Mouse (Mus musculus): ENCODE data around the gene Prrg2. TPM values are rescaled to one million over a fixed set of nuclear protein-coding genes. Genes with fewer than 3 reads are reported as not detected.
A peak's percentile ranks its signal among the peaks of the same experiment; 100 is the strongest.
"Not testable (repeated sequence)": the region's sequence is repeated elsewhere in the genome, so short reads cannot be mapped to it uniquely, and the experiment has no call there.

Gene Prrg2
- polyA plus RNA-seq, 1 experiment from 2014 or later = 14.5 TPM

- Histone ChIP-seq H3K9ac (ENCODE audit: low read length) (no peak overlapping the region), H3K27me3 (ENCODE audit: control insufficient read depth, insufficient read depth, low read length) (no peaks in the 10 kb centered on the region), H3K4me1 (ENCODE audit: control insufficient read depth in 2 of 2, insufficient read depth in 2 of 2, low read length in 2 of 2) (no peaks in the 10 kb centered on the region), H3K4me3 (ENCODE audit: control insufficient read depth in 1 of 2, insufficient read depth in 1 of 2, low read depth in 1 of 2, low read length in 2 of 2) (no peak overlapping the region), H3K9me3 (ENCODE audit: control insufficient read depth, low read length) (no peaks in the 10 kb centered on the region), H3K27ac (replicated peaks in 1 of 2; ENCODE audit: control insufficient read depth in 1 of 2, insufficient read depth in 1 of 2, low read depth in 2 of 2, low read length in 2 of 2) (no peak overlapping the region), H3K36me3 (ENCODE audit: control insufficient read depth, insufficient read depth, low read length) (peaks cover 62% of the 10 kb centered on the region), H3K4me2 (ENCODE audit: low read length) (no peak overlapping the region)
- 87% methylated on average over 9 of the region's 9 CpGs for WGBS
- no peak for ATAC-seq (ENCODE audit: insufficient number of reproducible peaks, insufficient read depth, low FRiP score, low read depth)
Measured at GRCm38 (mm10) chr7:45027761-45028160, 34.7 kb downstream of the Prrg2 start.

GRCm38 (mm10) chr7:45026256-45026655 lies 36.2 kb downstream of the Prrg2 start:
- H3K27me3 ChIP-seq (ENCODE audit: control insufficient read depth, insufficient read depth, low read length) = no peaks in the 10 kb centered on the region
- H3K4me3 ChIP-seq (ENCODE audit: control insufficient read depth in 1 of 2, insufficient read depth in 1 of 2, low read depth in 1 of 2, low read length in 2 of 2) = no peak overlapping the region
- H3K9me3 ChIP-seq (ENCODE audit: control insufficient read depth, low read length) = no peaks in the 10 kb centered on the region
- no peaks in the 10 kb centered on the region for H3K4me1 ChIP-seq (ENCODE audit: control insufficient read depth in 2 of 2, insufficient read depth in 2 of 2, low read length in 2 of 2)
- H3K36me3 ChIP-seq (ENCODE audit: control insufficient read depth, insufficient read depth, low read length) = peaks cover 54% of the 10 kb centered on the region
- ATAC-seq (ENCODE audit: insufficient number of reproducible peaks, insufficient read depth, low FRiP score, low read depth) = no peak
- 74% methylated on average over 2 of the region's 2 CpGs for WGBS
- H3K4me2 ChIP-seq (ENCODE audit: low read length) = no peak overlapping the region
- H3K9ac ChIP-seq (ENCODE audit: low read length) = no peak overlapping the region
- no peak overlapping the region for H3K27ac ChIP-seq (replicated peaks in 1 of 2; ENCODE audit: control insufficient read depth in 1 of 2, insufficient read depth in 1 of 2, low read depth in 2 of 2, low read length in 2 of 2)

GRCm38 (mm10) chr7:45025601-45026220 lies 36.8 kb downstream of the Prrg2 start:
- no peak overlapping the region for H3K4me2 ChIP-seq (ENCODE audit: low read length)
- 0 out of 4 replicates have a peak overlapping the region, but pooled peaks of 1 of the 2 experiments have one; percentile 24 for H3K27ac ChIP-seq (replicated peaks in 1 of 2; ENCODE audit: control insufficient read depth in 1 of 2, insufficient read depth in 1 of 2, low read depth in 2 of 2, low read length in 2 of 2)
- 70% methylated on average over 8 of the region's 8 CpGs for WGBS
- no peaks in the 10 kb centered on the region for H3K27me3 ChIP-seq (ENCODE audit: control insufficient read depth, insufficient read depth, low read length)
- no peaks in the 10 kb centered on the region for H3K4me1 ChIP-seq (ENCODE audit: control insufficient read depth in 2 of 2, insufficient read depth in 2 of 2, low read length in 2 of 2)
- ATAC-seq (ENCODE audit: insufficient number of reproducible peaks, insufficient read depth, low FRiP score, low read depth) = no peak
- H3K36me3 ChIP-seq (ENCODE audit: control insufficient read depth, insufficient read depth, low read length) = peaks cover 51% of the 10 kb centered on the region
- H3K9ac ChIP-seq (ENCODE audit: low read length) = no peak overlapping the region
- no peak overlapping the region for H3K4me3 ChIP-seq (ENCODE audit: control insufficient read depth in 1 of 2, insufficient read depth in 1 of 2, low read depth in 1 of 2, low read length in 2 of 2)
- H3K9me3 ChIP-seq (ENCODE audit: control insufficient read depth, low read length) = no peaks in the 10 kb centered on the region

DNA sequence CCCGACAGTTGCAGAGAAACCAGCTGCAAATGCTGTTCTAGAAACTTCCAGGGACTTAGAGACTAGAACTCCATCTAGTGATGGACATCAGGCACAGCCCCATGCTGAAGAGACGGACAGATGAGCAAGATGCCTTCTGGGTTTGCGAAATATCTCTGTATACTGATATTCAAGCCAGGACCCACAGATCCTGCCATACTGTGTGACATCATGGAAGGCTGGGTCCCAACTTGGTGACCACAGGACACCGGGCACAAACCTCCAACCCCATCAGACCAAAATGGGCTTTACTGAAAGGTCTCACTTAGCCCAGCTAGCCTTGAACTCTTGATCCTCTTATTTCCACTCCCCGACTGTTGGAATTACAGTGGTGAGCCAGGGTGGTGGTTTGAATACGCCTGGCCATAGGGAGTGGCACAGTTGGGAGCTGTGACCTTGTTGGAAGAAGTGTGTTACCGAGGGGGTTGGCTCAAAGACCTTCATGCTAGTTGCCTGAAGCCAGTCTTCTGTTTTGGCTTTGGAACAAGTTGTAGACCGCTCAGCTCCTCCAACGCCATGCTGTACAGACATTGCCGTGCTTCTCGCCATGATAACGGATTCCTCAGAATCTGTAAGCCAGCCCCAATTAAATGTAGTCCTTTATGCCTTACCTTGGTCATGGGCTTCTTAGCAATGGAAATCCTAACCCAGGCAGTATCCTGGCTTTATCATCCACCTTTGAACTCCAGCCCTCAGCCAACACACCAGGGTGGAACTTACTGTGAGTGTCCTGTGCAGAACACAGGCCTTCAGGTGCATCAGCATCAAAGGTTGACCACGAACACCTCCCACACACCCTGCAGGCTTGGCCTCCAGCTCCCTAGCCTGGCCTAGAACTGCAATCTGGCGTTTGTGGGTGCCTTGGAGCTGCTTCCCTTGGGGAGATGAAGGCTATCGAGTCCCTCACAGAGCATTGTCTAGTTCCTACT lies 37.9 kb downstream of the Prrg2 start:
- Histone ChIP-seq H3K9me3 (ENCODE audit: control insufficient read depth, low read length) (no peaks in the 10 kb centered on the region), H3K9ac (ENCODE audit: low read length) (no peak overlapping the region), H3K27ac (replicated peaks in 1 of 2; ENCODE audit: control insufficient read depth in 1 of 2, insufficient read depth in 1 of 2, low read depth in 2 of 2, low read length in 2 of 2) (no peak overlapping the region), H3K4me1 (ENCODE audit: control insufficient read depth in 2 of 2, insufficient read depth in 2 of 2, low read length in 2 of 2) (no peaks in the 10 kb centered on the region), H3K27me3 (ENCODE audit: control insufficient read depth, insufficient read depth, low read length) (no peaks in the 10 kb centered on the region), H3K4me2 (ENCODE audit: low read length) (no peak overlapping the region), H3K36me3 (ENCODE audit: control insufficient read depth, insufficient read depth, low read length) (peaks cover 44% of the 10 kb centered on the region), H3K4me3 (ENCODE audit: control insufficient read depth in 1 of 2, insufficient read depth in 1 of 2, low read depth in 1 of 2, low read length in 2 of 2) (no peak overlapping the region)
- 83% methylated on average over 15 of the region's 15 CpGs for WGBS
- no peak for ATAC-seq (ENCODE audit: insufficient number of reproducible peaks, insufficient read depth, low FRiP score, low read depth)

DNA sequence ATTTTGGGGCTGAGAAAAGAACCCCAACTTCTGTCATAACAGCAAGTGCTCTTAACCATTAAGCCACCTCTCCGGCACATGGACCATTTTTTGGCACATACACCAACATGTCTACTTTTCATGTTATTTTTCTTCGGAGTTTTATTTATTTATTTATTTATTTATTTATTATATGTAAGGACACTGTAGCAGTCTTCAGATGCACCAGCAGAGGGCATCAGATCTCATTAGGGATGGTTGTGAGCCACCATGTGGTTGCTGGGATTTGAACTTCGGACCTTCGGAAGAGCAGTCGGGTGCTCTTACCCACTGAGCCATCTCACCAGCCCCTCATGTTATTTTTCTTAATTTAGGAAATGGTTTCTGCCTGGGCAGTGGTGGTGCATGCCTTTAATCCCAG lies 38.8 kb downstream of the Prrg2 start:
- H3K4me2 ChIP-seq (ENCODE audit: low read length); H3K27me3 ChIP-seq (ENCODE audit: control insufficient read depth, insufficient read depth, low read length); H3K4me1 ChIP-seq (ENCODE audit: control insufficient read depth in 2 of 2, insufficient read depth in 2 of 2, low read length in 2 of 2); H3K9ac ChIP-seq (ENCODE audit: low read length); ATAC-seq (ENCODE audit: insufficient number of reproducible peaks, insufficient read depth, low FRiP score, low read depth); H3K4me3 ChIP-seq (ENCODE audit: control insufficient read depth in 1 of 2, insufficient read depth in 1 of 2, low read depth in 1 of 2, low read length in 2 of 2); H3K9me3 ChIP-seq (ENCODE audit: control insufficient read depth, low read length); H3K27ac ChIP-seq (replicated peaks in 1 of 2; ENCODE audit: control insufficient read depth in 1 of 2, insufficient read depth in 1 of 2, low read depth in 2 of 2, low read length in 2 of 2): not testable (repeated sequence)
- 79% methylated on average over 5 of the region's 5 CpGs for WGBS
- peaks cover 36% of the 10 kb centered on the region for H3K36me3 ChIP-seq (ENCODE audit: control insufficient read depth, insufficient read depth, low read length)

DNA sequence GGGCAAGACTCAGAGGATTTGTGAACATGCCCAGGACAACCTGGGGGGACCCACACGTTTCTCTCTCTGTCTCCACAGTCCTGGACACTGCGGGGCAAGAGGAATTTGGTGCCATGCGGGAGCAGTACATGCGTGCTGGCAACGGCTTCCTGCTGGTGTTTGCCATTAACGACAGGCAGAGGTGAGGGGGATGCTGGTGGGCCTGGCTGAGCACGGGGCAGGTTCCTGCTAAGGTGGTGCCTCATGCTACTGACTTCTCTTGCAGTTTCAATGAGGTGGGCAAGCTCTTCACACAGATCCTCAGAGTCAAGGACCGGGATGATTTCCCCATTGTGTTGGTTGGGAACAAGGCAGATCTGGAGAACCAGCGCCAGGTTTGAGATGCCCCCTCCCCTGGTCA lies 42.3 kb downstream of the Prrg2 start:
- Histone ChIP-seq H3K9me3 (ENCODE audit: control insufficient read depth, low read length) (no peaks in the 10 kb centered on the region), H3K9ac (ENCODE audit: low read length) (no peak overlapping the region), H3K4me1 (ENCODE audit: control insufficient read depth in 2 of 2, insufficient read depth in 2 of 2, low read length in 2 of 2) (peaks cover 6 to 8% of the 10 kb centered on the region in 2 experiments; a peak in 3 of 4 replicates), H3K36me3 (ENCODE audit: control insufficient read depth, insufficient read depth, low read length) (peaks cover 14% of the 10 kb centered on the region), H3K4me2 (ENCODE audit: low read length) (no peak overlapping the region), H3K27ac (replicated peaks in 1 of 2; ENCODE audit: control insufficient read depth in 1 of 2, insufficient read depth in 1 of 2, low read depth in 2 of 2, low read length in 2 of 2) (no peak overlapping the region), H3K27me3 (ENCODE audit: control insufficient read depth, insufficient read depth, low read length) (no peaks in the 10 kb centered on the region), H3K4me3 (ENCODE audit: control insufficient read depth in 1 of 2, insufficient read depth in 1 of 2, low read depth in 1 of 2, low read length in 2 of 2) (no peak overlapping the region)
- ATAC-seq (ENCODE audit: insufficient number of reproducible peaks, insufficient read depth, low FRiP score, low read depth) = no peak
- 68% methylated on average over 9 of the region's 9 CpGs for WGBS

- Histone ChIP-seq H3K36me3 (ENCODE audit: control insufficient read depth, insufficient read depth, low read length) (peaks cover 14% of the 10 kb centered on the region), H3K27ac (replicated peaks in 1 of 2; ENCODE audit: control insufficient read depth in 1 of 2, insufficient read depth in 1 of 2, low read depth in 2 of 2, low read length in 2 of 2) (peak overlapping the region; percentile 46 to 100), H3K4me3 (ENCODE audit: control insufficient read depth in 1 of 2, insufficient read depth in 1 of 2, low read depth in 1 of 2, low read length in 2 of 2) (peak overlapping the region; percentile 50 to 88), H3K9me3 (ENCODE audit: control insufficient read depth, low read length) (no peaks in the 10 kb centered on the region), H3K27me3 (ENCODE audit: control insufficient read depth, insufficient read depth, low read length) (no peaks in the 10 kb centered on the region), H3K4me2 (ENCODE audit: low read length) (peak overlapping the region; percentile 88), H3K4me1 (ENCODE audit: control insufficient read depth in 2 of 2, insufficient read depth in 2 of 2, low read length in 2 of 2) (peaks cover 6 to 16% of the 10 kb centered on the region in 2 experiments; a peak in 3 of 4 replicates), H3K9ac (ENCODE audit: low read length) (peak overlapping the region; percentile 87)
- WGBS = 24% methylated on average over 8 of the region's 8 CpGs
- ATAC-seq (ENCODE audit: insufficient number of reproducible peaks, insufficient read depth, low FRiP score, low read depth) = no peak
Measured at GRCm38 (mm10) chr7:45019031-45019571, 43.4 kb downstream of the Prrg2 start.
